Mouse (Mus musculus): ENCODE measurements at regions not wholly inside any gene's neighbourhood (a gene's known extent, or its start where the extent isn't known, plus 50 kb on each side); places are given as distances from the start of the nearest gene placed in this dataset.

GRCm38 (mm10) chr10:102732420-102732819 lies 220.4 kb downstream of the Rassf9 start:
- intact Hi-C loops (cut with DNase I; ENCODE audit: low total_unique reads) = loop anchor here (10.0 kb wide), 1 partner anchor 238 kb away; the partner anchor contains the start of gene Nts
- no peak for DNase-seq

- intact Hi-C loops (cut with DNase I; ENCODE audit: low total_unique reads) = no loop called here
- DNase-seq = no peak
Observed at GRCm38 (mm10) chr10:102712263-102712662, 200.2 kb downstream of the Rassf9 start.

GRCm38 (mm10) chr10:102705848-102706247 lies 193.8 kb downstream of the Rassf9 start:
- intact Hi-C loops (cut with DNase I; ENCODE audit: low total_unique reads) = no loop called here
- no peak for DNase-seq

- intact Hi-C loops (cut with DNase I; ENCODE audit: low total_unique reads) = no loop called here
Observed at GRCm38 (mm10) chr10:102694810-102695209, 182.8 kb downstream of the Rassf9 start.

GRCm38 (mm10) chr10:102689966-102690365 lies 177.9 kb downstream of the Rassf9 start:
- intact Hi-C loops (cut with DNase I; ENCODE audit: low total_unique reads) = no loop called here
- no peak for DNase-seq

More at GRCm38 (mm10) chr10:102694810-102695209, 182.8 kb downstream of the Rassf9 start:
- no peak for DNase-seq

GRCm38 (mm10) chr10:102686667-102687397 lies 174.8 kb downstream of the Rassf9 start:
- intact Hi-C loops (cut with DNase I; ENCODE audit: low total_unique reads) = no loop called here
- DNase-seq = no peak

- DNase-seq = no peak
- intact Hi-C loops (cut with DNase I; ENCODE audit: low total_unique reads) = no loop called here
Observed at GRCm38 (mm10) chr10:102685833-102686434, 173.9 kb downstream of the Rassf9 start.

- intact Hi-C loops (cut with DNase I; ENCODE audit: low total_unique reads) = no loop called here
- DNase-seq = no peak
Observed at GRCm38 (mm10) chr10:102667359-102667758, 155.3 kb downstream of the Rassf9 start.

GRCm38 (mm10) chr10:102659683-102660082 lies 147.7 kb downstream of the Rassf9 start:
- intact Hi-C loops (cut with DNase I; ENCODE audit: low total_unique reads) = no loop called here
- DNase-seq = no peak

GRCm38 (mm10) chr10:102636507-102636906 lies 124.5 kb downstream of the Rassf9 start:
- DNase-seq = no peak

GRCm38 (mm10) chr10:102633438-102633837 lies 121.4 kb downstream of the Rassf9 start:
- intact Hi-C loops (cut with DNase I; ENCODE audit: low total_unique reads) = no loop called here

More at GRCm38 (mm10) chr10:102636507-102636906, 124.5 kb downstream of the Rassf9 start:
- intact Hi-C loops (cut with DNase I; ENCODE audit: low total_unique reads) = no loop called here

GRCm38 (mm10) chr10:102628609-102629008 lies 116.6 kb downstream of the Rassf9 start:
- intact Hi-C loops (cut with DNase I; ENCODE audit: low total_unique reads) = no loop called here
- no peak for DNase-seq

More at GRCm38 (mm10) chr10:102633438-102633837, 121.4 kb downstream of the Rassf9 start:
- DNase-seq = no peak

- intact Hi-C loops (cut with DNase I; ENCODE audit: low total_unique reads) = no loop called here
- no peak for DNase-seq
Observed at GRCm38 (mm10) chr10:102623895-102624294, 111.9 kb downstream of the Rassf9 start.

GRCm38 (mm10) chr10:102622583-102623008 lies 110.6 kb downstream of the Rassf9 start:
- intact Hi-C loops (cut with DNase I; ENCODE audit: low total_unique reads) = no loop called here
- DNase-seq = no peak

- no peak for DNase-seq
- intact Hi-C loops (cut with DNase I; ENCODE audit: low total_unique reads) = no loop called here
Observed at GRCm38 (mm10) chr10:102618711-102619110, 106.7 kb downstream of the Rassf9 start.

- intact Hi-C loops (cut with DNase I; ENCODE audit: low total_unique reads) = no loop called here
Observed at GRCm38 (mm10) chr10:102615962-102616595, 104.1 kb downstream of the Rassf9 start.

More at GRCm38 (mm10) chr10:102615962-102616595, 104.1 kb downstream of the Rassf9 start:
- DNase-seq = no peak

Measured in gastrocnemius, postnatal 14 days (tissue).